Mouse (Mus musculus) G1E (cell line): ENCODE data around the gene Cpne8.

Experiments used
- CTCF ChIP-seq: IDR thresholded peaks from 2 replicates; pipeline ENCODE4 v1.5.1; 2012; ENCODE audit warnings: low read depth, low read length, inconsistent platforms, mixed read lengths
- GATA2 ChIP-seq: IDR thresholded peaks from 2 replicates; pipeline ENCODE4 v1.6.1; 2012; ENCODE audit warnings: low read depth, low read length, inconsistent platforms, borderline replicate concordance
- POLR2AphosphoS5 ChIP-seq: IDR thresholded peaks from 2 replicates; pipeline ENCODE4 v1.6.1; 2012; ENCODE audit warnings: low read depth, low read length, inconsistent platforms; ENCODE audit not compliant: insufficient replicate concordance
- TAL1 ChIP-seq: conservative IDR thresholded peaks from 2 replicates; pipeline ENCODE4 v1.6.1; 2012; ENCODE audit warnings: low read depth, low read length, inconsistent platforms, mixed read lengths

- TF ChIP-seq GATA2 (no peak), POLR2AphosphoS5 (no peak), CTCF (no peak), TAL1 (no peak)
These were observed 166.5 kb downstream of the Cpne8 start for GRCm38 (mm10) chr15:90512769-90513168.
